Mouse (Mus musculus) heart, embryonic 10.5 days (tissue): ENCODE results near the gene Izumo4. TPM values are rescaled to one million over a fixed set of nuclear protein-coding genes. Genes with fewer than 3 reads are reported as not detected.

Experiments
- DNase-seq: peaks from one replicate; pipeline ENCODE4 v3.0.0-alpha.2; 2017; ENCODE audit warnings: low spot score
- H3K27ac ChIP-seq: fragments of 300-500 bp; sonication (generic); 2 replicates; pipeline ENCODE4 v1.5.1; 2016; ENCODE audit warnings: mild to moderate bottlenecking
- H3K27me3 ChIP-seq: fragments of 300-500 bp; sonication (generic); 2 replicates; pipeline ENCODE4 v1.6.1; 2016; ENCODE audit warnings: mild to moderate bottlenecking; ENCODE audit not compliant: poor library complexity, insufficient read depth, severe bottlenecking
- H3K36me3 ChIP-seq: fragments of 300-500 bp; sonication (generic); 2 replicates; pipeline ENCODE4 v1.6.1; 2016; ENCODE audit warnings: mild to moderate bottlenecking, moderate library complexity
- H3K4me1 ChIP-seq: fragments of 300-500 bp; sonication (generic); 2 replicates; pipeline ENCODE4 v1.6.1; 2016; ENCODE audit warnings: mild to moderate bottlenecking
- H3K4me3 ChIP-seq: fragments of 300-500 bp; sonication (generic); 2 replicates; pipeline ENCODE4 v1.5.1; 2016; ENCODE audit warnings: mild to moderate bottlenecking, moderate library complexity
- H3K9me3 ChIP-seq: fragments of 300-500 bp; sonication (generic); 2 replicates; pipeline ENCODE4 v1.6.1; 2016; ENCODE audit warnings: mild to moderate bottlenecking, moderate library complexity
- WGBS: fragments of 180-500 bp; shearing (Covaris S2); methylation state at CpG from one replicate; pipeline ENCODE4 v1.1.7; 2016; 5-methylcytosine and 5-hydroxymethylcytosine counted together
- polyA plus RNA-seq: library from polyadenylated mRNA; unstranded; fragments of >200 nt; fragmentation: Nextera tagmentation; extraction: Ambion mirVana; gene quantifications from 2 replicates; pipeline ENCODE4 v1.2.1, GENCODE M21; 2016

Izumo4 gene
- polyA plus RNA-seq, 1 experiment from 2014 or later = 14.4 TPM

- peaks cover 73% of the 10 kb centered on the region for H3K4me1 ChIP-seq
- H3K27ac ChIP-seq = peak overlapping the region; percentile 98
- no peak for DNase-seq
- peaks cover 39% of the 10 kb centered on the region for H3K36me3 ChIP-seq
- peak overlapping the region; percentile 95 for H3K4me3 ChIP-seq
- WGBS = 49% methylated on average over 5 of the region's 5 CpGs
- H3K27me3 ChIP-seq = no peaks in the 10 kb centered on the region
- no peaks in the 10 kb centered on the region for H3K9me3 ChIP-seq
These were observed 27.7 kb upstream of the Izumo4 start for GRCm38 (mm10) chr10:80674161-80674711.

GRCm38 (mm10) chr10:80674851-80675404 is 27.1 kb upstream of the Izumo4 start:
- no peak for DNase-seq
- peak overlapping the region; percentile 95 for H3K4me3 ChIP-seq
- H3K9me3 ChIP-seq = no peaks in the 10 kb centered on the region
- WGBS = 27% methylated on average over 6 of the region's 6 CpGs
- H3K4me1 ChIP-seq = peaks cover 79% of the 10 kb centered on the region
- H3K27me3 ChIP-seq = no peaks in the 10 kb centered on the region
- peak overlapping the region; percentile 98 for H3K27ac ChIP-seq
- peaks cover 32% of the 10 kb centered on the region for H3K36me3 ChIP-seq

GRCm38 (mm10) chr10:80675405-80676197 is 26.4 kb upstream of the Izumo4 start:
- under 1% methylated on average over 52 of the region's 54 CpGs for WGBS
- Histone ChIP-seq H3K4me1 (peaks cover 84% of the 10 kb centered on the region), H3K36me3 (peaks cover 26% of the 10 kb centered on the region), H3K27me3 (no peaks in the 10 kb centered on the region), H3K27ac (peak overlapping the region; percentile 98), H3K9me3 (no peaks in the 10 kb centered on the region), H3K4me3 (peak overlapping the region; percentile 95)
- no peak for DNase-seq

- peak; percentile 100 for DNase-seq
- Histone ChIP-seq H3K4me1 (peaks cover 80% of the 10 kb centered on the region), H3K27ac (peak overlapping the region; percentile 98), H3K4me3 (peak overlapping the region; percentile 95), H3K27me3 (no peaks in the 10 kb centered on the region), H3K9me3 (no peaks in the 10 kb centered on the region), H3K36me3 (peaks cover 18% of the 10 kb centered on the region)
- WGBS = 2% methylated on average over 65 of the region's 78 CpGs
These were observed 25.6 kb upstream of the Izumo4 start for GRCm38 (mm10) chr10:80676198-80676928.

- Histone ChIP-seq H3K27me3 (no peaks in the 10 kb centered on the region), H3K36me3 (peaks cover 9% of the 10 kb centered on the region; the same call in 1 of the 2 replicates), H3K9me3 (no peaks in the 10 kb centered on the region), H3K4me1 (peaks cover 71% of the 10 kb centered on the region), H3K4me3 (peak overlapping the region; percentile 95), H3K27ac (peak overlapping the region; percentile 98)
- 34% methylated on average over 9 of the region's 9 CpGs for WGBS
- DNase-seq = no peak
These were observed 24.7 kb upstream of the Izumo4 start for GRCm38 (mm10) chr10:80677128-80677875.

GRCm38 (mm10) chr10:80677942-80678436 is 24.0 kb upstream of the Izumo4 start, which contains the start of gene Mknk2:
TSS of gene Mknk2 (minus strand) at chr10:80678112.
- DNase-seq = peak; percentile 93
- Histone ChIP-seq H3K27ac (peak within 1 kb of the TSS; percentile 98), H3K27me3 (no peaks in the 10 kb centered on the region), H3K9me3 (no peaks in the 10 kb centered on the region), H3K4me3 (peak within 1 kb of the TSS; percentile 95), H3K4me1 (peaks cover 64% of the 10 kb centered on the region), H3K36me3 (peaks cover 9% of the 10 kb centered on the region; the same call in 1 of the 2 replicates)
- WGBS = 21% methylated on average over 8 of the region's 8 CpGs

- peaks cover 56% of the 10 kb centered on the region for H3K4me1 ChIP-seq
- H3K9me3 ChIP-seq = no peaks in the 10 kb centered on the region
- peak overlapping the region; percentile 95 for H3K4me3 ChIP-seq
- peak overlapping the region; percentile 98 for H3K27ac ChIP-seq
- H3K27me3 ChIP-seq = no peaks in the 10 kb centered on the region
- 49% methylated on average over 10 of the region's 10 CpGs for WGBS
- DNase-seq = no peak
- H3K36me3 ChIP-seq = peaks cover 12% of the 10 kb centered on the region; the same call in 1 of the 2 replicates
These were observed 23.2 kb upstream of the Izumo4 start for GRCm38 (mm10) chr10:80678601-80679377.

GRCm38 (mm10) chr10:80679556-80680259 is 22.3 kb upstream of the Izumo4 start:
- no peak for DNase-seq
- Histone ChIP-seq H3K9me3 (no peaks in the 10 kb centered on the region), H3K4me1 (peaks cover 47% of the 10 kb centered on the region), H3K36me3 (peaks cover 14% of the 10 kb centered on the region; the same call in 1 of the 2 replicates), H3K27ac (peak overlapping the region; percentile 98), H3K4me3 (no peak overlapping the region), H3K27me3 (no peaks in the 10 kb centered on the region)
- 60% methylated on average over 9 of the region's 9 CpGs for WGBS

- peak overlapping the region; percentile 98 for H3K27ac ChIP-seq
- no peaks in the 10 kb centered on the region for H3K9me3 ChIP-seq
- peaks cover 47% of the 10 kb centered on the region for H3K4me1 ChIP-seq
- peaks cover 17% of the 10 kb centered on the region for H3K36me3 ChIP-seq
- no peak for DNase-seq
- H3K27me3 ChIP-seq = no peaks in the 10 kb centered on the region
- no peak overlapping the region for H3K4me3 ChIP-seq
- WGBS = 88% methylated on average over 2 of the region's 2 CpGs
These were observed 21.7 kb upstream of the Izumo4 start for GRCm38 (mm10) chr10:80680260-80680696.

- 93% methylated on average over 6 of the region's 6 CpGs for WGBS
- DNase-seq = no peak
- Histone ChIP-seq H3K36me3 (peaks cover 34% of the 10 kb centered on the region), H3K4me1 (peaks cover 42% of the 10 kb centered on the region), H3K27ac (no peak overlapping the region), H3K27me3 (no peaks in the 10 kb centered on the region), H3K9me3 (no peaks in the 10 kb centered on the region), H3K4me3 (no peak overlapping the region)
These were observed 20.0 kb upstream of the Izumo4 start for GRCm38 (mm10) chr10:80682003-80682402.

GRCm38 (mm10) chr10:80683647-80684046 is 18.3 kb upstream of the Izumo4 start:
- no peaks in the 10 kb centered on the region for H3K9me3 ChIP-seq
- no peak overlapping the region for H3K4me3 ChIP-seq
- H3K4me1 ChIP-seq = peaks cover 26% of the 10 kb centered on the region
- H3K27ac ChIP-seq = 0 out of 2 replicates have a peak overlapping the region, but pooled peaks have one; percentile 12
- no peaks in the 10 kb centered on the region for H3K27me3 ChIP-seq
- 86% methylated on average over 1 of the region's 1 CpGs for WGBS
- no peak for DNase-seq
- H3K36me3 ChIP-seq = peaks cover 49% of the 10 kb centered on the region
